Mouse (Mus musculus) mature B cell (primary cell): ENCODE results near the gene Rasl10b.

ENCODE experiments used
- in situ Hi-C: fragments of 300-500 bp; cut with MboI; formaldehyde crosslinking; loops from 2 replicates; pipeline ENCODE4 v1.14.3; 2019

Rasl10b gene

DNA sequence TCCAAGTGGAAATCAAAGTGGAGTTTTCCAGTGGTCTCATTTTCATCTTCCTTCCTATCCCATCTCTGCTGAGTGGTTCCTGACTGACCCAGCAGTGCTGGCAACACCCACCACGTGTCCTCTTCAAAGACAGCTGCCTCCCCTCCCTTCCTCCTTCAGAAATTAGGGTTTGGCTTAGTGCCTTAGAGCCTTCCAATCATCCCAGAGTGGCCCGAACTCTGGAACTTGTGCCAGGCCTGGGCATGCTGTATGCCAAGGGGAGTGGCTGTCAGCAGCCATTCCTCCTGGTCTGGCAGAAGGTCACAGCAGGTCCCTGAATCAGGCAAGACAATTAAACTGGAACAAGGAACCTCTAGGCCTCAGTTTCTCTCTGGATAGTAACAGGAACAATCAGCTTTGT is 57.0 kb downstream of the Rasl10b start:
- in situ Hi-C loops, result no loop called here

DNA sequence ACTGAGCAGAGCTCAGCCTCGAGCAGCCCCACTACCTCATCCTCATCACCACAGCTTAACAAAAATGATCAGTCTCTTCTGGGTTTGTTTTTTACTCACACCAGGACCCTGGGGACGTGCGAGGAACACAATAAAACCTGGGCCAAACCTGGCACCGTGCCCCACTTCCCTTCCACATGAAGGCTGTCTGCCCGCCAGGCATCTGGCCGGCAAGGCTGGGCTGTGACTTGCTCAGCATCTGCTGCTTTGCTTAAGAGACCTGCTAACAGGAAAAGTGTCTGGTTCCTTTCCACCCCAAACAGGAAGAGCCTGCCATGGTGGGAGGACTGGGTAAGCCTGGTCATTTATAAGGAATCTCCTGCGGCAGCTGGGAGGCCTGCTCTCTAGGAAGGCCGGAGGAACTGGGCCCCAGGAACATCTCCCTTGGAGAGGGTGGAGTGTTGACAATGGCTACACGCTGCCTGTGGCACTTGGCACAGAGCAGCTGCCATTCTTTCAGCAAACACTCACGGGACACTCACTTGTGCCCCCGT is 58.2 kb downstream of the Rasl10b start:
- in situ Hi-C loops, result no loop called here

DNA sequence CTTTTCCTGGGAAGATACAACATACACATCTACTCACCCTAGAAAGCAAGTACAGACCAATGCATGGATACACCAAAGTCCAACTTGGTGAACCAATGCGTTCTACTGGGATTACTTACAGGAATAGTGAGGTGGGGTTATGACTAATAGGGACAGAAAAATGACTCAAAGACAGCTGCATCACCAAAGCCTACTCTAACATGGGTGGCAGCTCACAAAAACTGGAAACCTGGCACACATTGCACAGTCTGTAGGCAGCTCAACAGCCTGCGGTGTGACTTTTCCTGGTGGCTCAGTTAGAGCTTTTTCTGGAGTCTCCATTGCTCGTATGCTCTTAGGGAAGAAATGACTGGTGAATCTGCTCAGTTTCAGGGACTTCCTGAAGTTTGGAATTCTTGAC is 59.8 kb downstream of the Rasl10b start:
- in situ Hi-C loops, result no loop called here
